Mouse (Mus musculus) spleen, postnatal 36 days (tissue): Measurements from ENCODE around the gene Rflna.

Experiments used
- DNase-seq, 2 experiments: peaks; one replicate each; pipeline ENCODE4 v3.0.0; 2022; ENCODE audit warnings: low spot score in 2 of 2, mixed read lengths in 1 of 2

Rflna gene

DNA sequence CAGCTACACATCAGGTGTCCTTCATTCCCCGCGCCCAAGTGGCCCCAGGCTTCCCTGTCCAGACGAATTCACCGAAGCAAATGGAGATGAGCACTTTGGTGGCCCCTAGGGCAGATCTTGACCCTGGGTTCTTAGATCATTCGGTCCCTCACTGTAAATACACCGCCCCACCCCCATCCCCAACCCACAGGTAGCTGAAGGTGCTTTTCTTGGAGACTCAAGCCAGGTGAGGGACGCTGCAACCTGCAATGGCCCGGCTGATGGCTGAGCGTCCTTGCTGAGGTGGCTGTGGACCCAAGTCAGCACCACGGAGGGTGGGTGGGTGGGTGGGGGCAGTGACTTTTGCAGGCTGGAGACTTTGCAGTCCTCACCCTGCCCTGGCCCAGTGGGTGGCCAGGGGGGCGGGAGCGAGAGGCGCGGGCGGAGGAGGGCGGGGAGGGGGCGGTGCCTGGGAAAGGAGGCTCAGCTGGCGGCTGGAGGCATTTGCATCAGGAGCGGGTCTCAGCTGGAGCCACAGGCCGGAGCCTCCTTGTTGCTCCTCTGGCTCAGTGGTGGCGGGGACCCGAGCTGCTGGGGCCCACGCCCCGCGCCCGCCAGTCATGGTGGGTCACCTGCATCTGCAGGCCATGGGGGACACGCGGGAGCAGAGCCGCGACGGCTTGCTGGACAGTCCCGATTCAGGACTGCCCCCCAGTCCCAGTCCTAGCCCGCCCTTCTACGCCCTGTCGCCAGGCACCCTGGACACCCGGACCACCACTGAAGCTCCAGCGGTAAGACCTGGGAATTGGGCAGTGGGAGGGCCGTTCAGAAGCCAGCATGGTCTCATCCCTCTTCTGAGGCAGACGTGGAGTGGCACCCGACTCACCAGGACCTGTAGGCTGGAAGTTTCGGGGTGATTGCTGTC lies at the start of gene Rflna:
Rflna (plus strand) TSS at position 253 of the 904 bp plus-strand sequence.
- no peak for DNase-seq

DNA sequence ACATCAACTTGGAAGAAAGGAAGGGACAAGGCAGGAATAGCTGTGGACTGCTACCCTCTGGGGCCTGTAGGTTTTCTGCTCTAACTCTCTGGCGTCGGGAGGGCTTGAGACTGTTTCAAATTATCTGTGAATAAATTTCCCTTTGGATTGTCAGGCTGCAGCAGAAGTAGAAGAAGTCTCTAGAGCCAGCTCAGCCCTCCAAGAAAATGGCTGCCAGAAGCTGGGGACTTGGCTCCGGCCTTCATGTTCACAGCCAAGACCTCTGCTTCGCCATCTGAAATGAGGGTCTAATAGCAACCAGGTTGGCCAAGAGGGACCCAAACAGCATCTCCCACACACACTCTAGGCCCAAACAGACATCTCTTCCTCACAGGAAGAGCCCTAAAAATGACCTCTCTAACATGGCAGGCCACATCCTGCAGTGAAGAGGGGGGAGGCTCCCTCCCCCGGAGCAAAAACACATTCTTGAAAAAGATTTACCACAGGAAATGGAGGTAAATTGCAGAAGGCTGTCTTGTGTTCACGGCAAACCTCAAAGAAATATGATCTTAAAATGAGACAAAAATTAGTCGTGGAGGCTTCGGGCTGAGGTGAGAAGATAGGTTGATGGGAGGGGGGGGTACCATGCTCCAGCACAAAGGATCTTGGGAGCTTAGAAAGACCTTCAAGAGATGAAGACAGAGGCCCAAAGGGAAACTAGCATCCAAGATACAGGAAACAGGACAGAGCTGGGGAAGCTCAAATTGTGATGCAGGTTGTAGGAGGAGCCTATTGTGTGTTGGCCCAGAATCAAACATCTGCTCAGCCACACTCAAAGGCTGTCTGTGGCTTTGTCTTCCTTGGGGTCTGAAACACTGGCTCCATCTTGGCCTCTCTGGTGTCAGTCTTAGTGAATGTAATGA lies 48.4 kb upstream of the Rflna start:
- peak; percentile 48 to 55 for DNase-seq

DNA sequence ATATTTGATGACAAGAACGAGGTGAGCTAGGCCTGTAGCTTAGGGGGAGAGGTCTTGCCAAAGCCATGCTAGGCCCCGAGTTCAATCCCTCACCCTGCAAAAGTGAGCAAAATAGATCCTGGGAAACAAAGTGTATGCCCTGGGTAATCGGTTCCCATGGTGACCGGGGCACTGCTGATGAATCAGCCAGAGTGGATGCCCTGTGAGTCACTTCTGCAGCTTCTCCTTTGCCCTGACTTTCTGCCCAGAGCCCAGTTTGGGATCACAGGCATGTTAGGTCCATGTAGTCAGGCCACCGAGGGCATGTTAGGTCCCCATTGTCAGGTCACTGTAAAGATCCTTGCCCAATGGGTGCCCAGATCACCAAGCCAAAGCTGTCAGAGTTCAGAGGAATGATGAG lies 45.5 kb upstream of the Rflna start:
- no peak for DNase-seq

DNA sequence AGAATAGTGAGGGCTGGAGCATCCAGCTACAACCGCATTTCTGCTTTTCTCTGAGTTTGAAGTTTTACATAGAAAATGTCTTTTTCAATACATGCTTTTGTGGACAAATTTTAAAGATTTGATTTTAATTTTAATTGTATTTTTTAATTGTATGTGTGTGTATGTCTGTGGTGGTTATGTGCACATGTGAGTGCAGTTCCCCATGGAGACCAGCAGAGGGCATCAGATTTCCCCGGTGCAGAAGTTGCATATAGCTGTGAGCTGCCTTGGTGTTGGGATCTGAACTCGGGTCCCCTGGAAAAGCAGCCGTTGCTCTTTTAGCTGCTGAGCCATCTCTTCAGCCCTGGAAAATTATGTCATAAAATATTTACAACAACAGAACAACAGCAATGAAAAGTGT lies 43.9 kb upstream of the Rflna start:
- no peak for DNase-seq

DNA sequence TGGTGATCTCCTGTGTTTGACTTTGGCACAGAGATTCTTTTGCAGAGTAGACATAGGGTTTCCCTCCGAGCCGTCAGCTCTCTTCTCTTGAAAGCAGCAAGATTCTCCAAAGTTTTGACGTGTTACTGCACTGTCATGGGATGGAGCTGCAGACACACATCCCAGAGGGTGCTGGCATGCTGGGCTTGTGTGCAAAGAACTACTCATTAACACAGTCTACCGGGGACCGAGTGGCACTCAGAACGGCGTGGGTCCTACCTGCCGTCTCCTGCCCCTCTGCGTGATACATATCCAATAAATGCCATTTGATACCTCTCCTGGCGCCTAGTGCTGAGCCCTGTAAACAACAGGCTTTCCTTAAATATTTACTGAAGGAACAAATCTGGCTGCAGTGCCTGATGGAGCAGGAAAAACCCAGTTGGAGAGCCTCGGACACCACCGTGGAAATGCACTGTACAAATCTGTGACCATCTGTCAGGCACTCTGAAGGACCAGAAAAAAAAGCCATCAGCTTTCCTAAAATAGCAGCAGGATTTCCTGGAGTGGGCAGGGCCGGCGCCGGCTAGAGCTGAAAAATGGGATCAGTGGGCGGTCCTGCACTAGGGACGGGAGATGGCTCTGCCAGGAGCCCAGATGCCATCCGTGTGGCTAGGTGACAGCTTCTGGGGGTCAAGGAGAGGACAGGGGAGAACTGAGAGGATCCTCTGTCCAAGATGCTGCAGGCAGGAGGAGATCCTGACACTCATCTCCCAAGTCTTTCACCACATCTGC lies 42.7 kb upstream of the Rflna start:
- DNase-seq = no peak

DNA sequence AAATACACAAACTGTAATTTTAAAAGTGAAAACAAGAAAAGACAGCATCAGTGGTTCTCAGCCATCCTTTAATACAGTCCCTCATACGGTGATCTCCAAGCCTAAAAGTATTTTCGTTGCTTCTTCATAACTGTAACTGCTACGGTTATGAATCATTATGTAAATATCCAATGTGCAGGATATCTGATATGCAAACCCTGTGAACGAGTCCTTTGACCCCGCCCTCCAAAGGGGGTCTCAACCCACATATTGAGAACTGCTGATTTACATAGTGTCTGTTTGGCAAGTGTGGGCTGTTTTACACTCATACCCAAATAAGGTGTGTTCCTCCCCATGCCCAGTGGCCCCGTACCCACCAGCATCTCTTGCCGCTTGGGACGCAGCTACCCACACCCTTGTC lies 41.6 kb upstream of the Rflna start:
- no peak for DNase-seq

DNA sequence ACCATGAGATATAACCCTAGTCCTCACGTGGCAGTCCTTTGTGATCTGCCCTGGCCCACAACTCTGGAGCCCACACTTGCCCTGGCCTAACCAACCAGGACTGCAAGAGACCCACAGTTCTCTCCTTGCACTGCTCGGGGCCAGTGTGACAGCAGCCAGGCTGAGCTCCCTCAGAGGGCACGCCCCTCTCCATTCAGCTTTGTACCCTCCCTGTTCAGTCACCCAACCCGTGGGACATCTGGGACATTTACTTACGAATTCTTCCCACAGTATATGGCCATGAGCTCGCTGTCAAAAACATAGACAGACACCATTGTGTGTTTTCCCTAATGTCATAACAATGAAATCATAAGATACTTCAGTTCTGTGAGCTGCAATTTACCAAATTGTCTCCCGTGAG lies 40.3 kb upstream of the Rflna start:
- no peak for DNase-seq

DNA sequence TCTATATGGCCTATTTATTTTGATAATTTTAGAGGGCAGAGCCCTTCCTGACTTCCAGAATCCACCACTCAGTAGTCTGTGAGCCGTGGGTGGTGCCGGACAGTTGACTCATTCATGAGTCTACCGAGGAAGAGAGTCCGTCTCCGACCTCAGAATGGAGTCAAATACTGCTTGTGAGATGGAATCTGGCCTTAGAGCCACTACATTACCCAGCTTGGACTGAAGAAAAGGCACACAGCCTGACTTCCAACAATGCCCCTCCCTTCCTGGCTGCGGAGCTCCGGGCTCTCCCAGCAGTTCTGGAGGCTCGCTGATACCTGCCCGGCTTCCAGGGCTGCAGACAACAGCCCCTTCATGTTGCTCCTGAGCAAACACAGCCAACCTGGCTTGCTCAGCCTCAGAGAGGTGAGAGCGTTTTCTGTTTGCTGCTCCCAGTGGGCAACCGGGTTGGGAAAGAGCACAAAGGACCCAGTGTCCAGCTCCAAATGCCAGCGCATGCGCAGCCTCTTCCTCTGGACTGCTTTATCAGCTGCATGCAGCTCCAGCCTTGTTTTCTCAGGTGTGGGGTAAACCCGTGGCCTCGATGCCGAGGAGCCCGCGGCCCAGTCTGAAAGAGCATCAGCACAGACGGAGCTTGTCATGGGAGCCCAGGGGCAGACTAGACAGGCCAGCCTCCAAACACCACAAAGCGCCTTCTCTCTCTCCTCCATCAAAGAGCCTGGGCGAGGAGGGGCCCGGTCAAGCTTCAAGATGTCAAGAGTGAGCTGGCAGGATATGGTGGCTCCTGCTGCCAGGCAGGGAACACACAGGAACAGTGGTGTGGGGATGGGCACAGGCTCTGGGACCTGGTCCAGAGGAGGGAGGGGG lies 39.0 kb upstream of the Rflna start:
- no peak for DNase-seq

DNA sequence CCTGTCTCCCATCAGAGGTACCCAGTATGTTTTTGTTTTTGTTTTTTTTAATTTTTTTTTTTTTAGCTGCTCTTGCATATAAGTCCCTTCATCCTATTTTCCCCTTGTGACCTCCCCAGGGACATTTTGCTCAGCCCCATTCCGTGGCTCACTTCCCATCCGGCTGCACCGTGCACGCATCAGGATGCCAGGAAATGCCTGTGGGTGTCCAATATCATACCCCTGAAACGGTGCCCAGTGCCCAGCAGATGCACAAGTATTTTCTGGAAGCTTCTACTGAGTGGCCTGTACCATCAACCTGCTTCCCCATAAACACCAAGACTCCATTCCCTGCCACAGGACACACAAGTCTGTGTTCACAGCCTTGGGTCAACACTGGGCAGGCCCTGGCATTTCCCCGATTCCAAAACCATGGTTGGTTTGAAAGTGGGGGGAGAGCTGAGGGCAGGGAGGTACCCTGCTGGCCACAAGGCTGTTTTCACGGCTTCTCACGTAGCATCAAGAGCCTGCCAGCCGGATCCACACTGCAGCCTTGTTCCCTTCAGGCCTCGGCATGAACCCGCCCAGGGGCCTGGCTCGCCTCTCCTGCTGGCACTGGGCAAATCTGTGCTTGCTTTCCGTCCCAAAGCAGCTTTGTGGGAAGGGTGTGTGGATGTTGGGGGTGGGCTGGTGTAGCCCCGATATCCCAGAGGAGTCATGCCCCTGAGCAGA lies 36.2 kb upstream of the Rflna start:
- no peak for DNase-seq

DNA sequence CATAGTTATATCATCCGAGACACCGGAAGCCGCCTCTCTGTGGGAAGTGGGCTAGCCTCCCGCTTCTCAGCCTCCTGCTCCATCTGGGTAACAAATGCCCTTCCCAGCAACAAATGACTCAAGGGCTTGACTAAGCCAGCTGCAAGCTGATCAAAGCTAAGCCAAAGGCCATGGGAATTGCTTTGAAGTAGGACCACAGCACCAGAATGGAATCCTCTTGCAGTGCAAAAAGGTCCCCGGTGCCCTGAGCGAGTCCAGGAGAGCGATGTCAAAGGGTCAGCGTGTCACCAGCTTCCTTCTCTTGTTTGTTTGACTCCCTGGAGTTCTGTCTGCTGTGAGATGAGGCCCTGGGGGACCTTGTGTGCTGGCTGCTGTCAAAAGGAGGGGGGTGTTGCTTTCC lies 33.2 kb upstream of the Rflna start:
- DNase-seq = no peak

DNA sequence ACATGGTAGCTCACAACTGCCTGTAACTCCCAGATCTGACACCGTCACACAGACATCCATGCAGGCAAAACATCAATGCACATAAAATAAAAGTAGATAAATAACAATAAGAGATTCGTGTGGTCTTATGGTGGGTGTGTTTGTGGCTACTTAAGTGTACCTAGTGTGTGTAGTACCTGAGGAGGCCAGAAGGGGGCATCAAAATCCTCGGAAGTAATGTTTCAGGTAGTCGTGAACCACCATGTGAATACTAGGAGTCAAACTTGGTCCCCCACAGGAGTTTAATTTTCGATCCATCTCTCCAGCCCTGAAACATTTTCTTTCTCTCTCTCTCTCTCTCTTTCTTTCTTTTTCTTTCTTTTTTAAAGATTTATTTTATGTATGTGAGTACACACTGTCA lies 16.8 kb upstream of the Rflna start:
- DNase-seq = no peak

DNA sequence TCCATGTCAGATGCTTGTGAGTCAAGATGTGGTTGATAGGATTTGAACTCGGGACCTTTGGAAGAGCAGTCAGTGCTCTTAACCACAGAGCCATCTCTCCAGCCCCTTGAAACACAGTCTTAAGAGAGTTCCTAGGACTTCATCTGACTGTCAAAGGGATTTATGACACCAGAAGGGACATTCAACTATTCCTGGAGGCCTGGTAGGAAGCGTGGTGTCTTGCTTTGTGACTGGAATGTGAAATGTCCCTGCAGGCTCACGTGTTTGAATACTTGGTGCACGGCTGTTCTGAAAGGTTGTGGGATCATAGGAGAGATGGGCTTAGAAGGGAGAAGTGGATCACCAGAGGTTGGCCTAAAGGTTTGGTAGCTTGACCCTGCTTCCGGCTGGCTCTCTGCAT lies 16.4 kb upstream of the Rflna start:
- no peak for DNase-seq

DNA sequence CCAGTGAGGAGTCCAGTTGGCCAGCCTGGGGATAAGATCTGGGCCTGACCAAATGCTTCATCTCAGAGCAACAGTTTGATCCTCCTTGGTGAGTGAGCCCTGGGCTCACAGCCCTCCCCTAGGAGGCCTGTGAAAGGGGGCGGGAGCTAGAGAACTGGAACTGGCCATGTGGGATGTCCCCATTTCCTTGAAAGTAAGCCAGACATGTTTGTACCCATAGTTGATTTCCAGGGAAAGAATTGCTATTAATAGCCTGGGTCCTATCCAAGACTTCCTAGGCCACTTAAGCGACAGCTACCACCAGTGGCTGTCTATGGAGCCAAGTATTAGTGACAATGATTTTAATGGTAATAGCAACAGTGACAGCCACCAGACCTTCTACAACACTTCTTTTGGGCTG lies 13.3 kb upstream of the Rflna start:
- no peak for DNase-seq

DNA sequence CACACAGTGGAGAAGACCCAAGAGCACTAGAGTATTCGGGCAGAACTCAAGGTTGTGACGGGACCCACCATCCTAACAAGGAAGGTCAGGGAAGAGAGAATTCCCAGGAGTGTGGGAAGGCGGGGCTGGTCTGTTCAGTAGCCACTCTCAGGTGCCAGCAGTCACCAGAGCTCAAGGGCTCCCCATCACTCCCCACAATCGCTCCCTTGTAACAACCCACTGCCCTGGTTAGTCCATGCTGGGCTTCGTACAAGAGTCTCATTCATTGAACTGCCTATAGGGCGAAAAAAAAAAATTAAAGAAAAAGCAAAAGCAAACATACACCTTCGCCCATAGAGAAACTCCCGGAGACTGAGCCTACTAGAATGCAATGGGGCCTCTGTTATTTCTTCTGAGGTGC lies 10.7 kb upstream of the Rflna start:
- no peak for DNase-seq

DNA sequence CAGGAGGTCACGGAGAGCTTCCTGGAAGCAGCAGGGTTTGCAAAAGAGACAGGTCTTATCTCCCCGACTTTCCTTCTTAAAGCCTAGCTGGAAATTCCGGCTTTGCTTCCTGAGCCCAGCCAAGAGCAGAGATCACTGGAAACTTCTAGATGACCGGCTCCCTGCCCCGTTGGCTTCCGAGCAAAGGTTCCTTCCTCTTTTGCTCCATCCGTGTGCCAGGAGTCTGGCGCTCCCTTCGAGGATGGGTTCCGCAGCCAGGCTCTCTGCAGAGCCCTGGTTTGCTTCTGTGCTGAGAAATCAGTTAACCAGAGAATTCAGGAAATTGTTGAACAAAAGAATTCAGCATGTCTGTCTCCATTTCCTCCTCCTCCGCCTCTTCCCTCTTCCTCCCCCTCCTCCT lies 10.1 kb upstream of the Rflna start:
- no peak for DNase-seq

DNA sequence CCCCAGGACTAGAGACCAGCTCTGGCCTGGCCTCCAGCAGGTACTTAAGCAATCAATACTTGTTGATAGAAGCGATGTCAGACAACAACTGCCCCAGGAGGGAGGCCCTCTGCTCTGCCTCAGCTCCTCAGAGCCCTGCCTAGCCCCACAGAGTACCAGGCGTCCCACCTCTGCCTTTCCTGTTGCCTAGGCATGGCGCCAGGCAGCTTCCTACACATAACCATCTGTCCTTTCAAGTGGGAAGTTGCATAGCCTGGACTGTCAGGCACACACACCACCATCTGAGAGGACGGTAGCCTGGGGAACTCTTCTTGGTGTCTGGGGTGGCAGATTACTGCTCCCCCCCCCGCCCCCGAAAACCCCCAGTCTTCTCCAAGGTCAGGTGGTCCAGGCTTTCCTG lies 6.2 kb upstream of the Rflna start:
- DNase-seq = no peak

DNA sequence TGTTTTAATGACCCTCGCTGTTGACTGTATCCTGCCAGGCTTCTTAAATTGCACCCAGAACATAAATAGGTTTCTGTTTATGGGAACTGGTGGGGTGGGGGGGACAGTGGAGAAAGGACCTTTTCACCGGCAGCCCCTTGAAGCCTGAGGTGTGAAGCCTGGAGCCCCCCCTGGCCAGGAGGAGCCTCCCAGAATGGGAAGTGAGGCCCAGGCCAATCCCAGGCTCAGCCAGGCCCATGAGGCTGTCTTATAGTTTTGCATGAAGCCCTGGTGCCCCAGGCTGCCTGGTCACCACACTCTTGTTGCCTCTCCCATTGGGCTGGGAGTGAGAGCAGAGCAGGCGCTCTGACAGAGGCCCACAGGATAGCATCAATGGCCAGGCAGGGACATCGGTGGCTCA lies 5.1 kb upstream of the Rflna start:
- no peak for DNase-seq

DNA sequence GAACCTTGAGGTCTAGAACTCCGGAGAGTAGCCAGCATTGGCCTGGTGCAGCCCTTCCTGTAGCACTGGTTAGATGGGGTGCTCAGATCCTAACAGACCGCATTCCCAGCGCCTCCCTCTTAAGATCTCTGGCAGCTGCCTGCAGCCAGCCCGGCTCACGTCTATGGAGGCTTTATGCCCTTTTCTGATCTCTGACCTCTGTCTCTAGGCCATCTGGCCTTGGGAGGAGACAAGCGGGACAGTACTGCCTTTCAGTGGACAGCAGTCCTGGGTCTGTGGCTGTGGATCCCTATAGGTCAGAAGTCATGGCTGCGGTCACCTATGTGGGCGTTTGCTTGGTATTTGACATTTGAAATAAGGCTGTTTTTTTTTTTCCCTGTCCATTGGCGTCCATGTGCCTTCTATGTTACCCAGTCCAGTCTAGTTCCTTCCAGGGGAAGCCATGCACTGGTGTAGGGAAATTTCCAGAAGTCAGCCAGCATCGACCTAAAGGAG lies 2.2 kb upstream of the Rflna start:
- no peak for DNase-seq

DNA sequence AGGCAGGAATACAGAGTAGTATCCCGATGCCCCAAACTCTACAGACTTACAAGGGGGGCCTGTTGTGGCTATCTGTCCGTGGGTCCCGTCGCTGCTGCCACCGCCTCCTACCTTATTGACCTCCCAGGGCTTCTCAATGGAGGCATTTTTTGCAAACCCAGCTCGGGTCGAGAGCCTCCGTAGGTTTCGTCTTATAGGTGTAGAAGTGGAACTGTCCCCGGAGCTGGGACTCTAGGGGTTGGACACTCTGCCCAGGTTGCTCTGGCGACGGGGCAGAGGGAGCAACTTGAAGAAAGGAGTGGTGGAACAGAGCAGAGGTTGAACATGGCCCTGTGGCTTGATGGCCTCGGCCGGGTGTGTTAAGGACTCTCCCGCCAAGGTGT lies 843 bp downstream of the Rflna start:
- DNase-seq = no peak
